Mouse (Mus musculus) lung, postnatal 0 days (tissue): ENCODE results near the gene Lekr1. TPM values are rescaled to one million over a fixed set of nuclear protein-coding genes. Genes with fewer than 3 reads are reported as not detected.

Experiments
- ATAC-seq: fragments of 200-750 bp; cut with Nextera tagmentation; 2 replicates; pipeline ENCODE4 v1.8.0; 2017; ENCODE audit warnings: moderate library complexity
- DNase-seq: peaks from one replicate; pipeline ENCODE4 v3.0.0-alpha.2; 2016; ENCODE audit warnings: low spot score
- H3K27ac ChIP-seq: fragments of 300-500 bp; sonication (generic); 2 replicates; pipeline ENCODE4 v1.5.1; 2014; ENCODE audit warnings: antibody characterized with exemption, mild to moderate bottlenecking, low read length, mixed read lengths
- H3K27me3 ChIP-seq: fragments of 300-500 bp; sonication (generic); replicated peaks from 2 replicates; pipeline ENCODE4 v1.6.1; 2014; ENCODE audit warnings: low read length, mixed read lengths; ENCODE audit not compliant: insufficient read depth
- H3K36me3 ChIP-seq: fragments of 300-500 bp; sonication (generic); 2 replicates; pipeline ENCODE4 v1.6.1; 2014; ENCODE audit warnings: low read length, mixed read lengths; ENCODE audit not compliant: insufficient read depth
- H3K4me1 ChIP-seq: fragments of 300-500 bp; sonication (generic); 2 replicates; pipeline ENCODE4 v1.6.1; 2014; ENCODE audit warnings: antibody characterized with exemption, low read depth, low read length, mixed read lengths; ENCODE audit not compliant: insufficient read depth
- H3K4me2 ChIP-seq: fragments of 300-500 bp; sonication (generic); replicated peaks from 2 replicates; pipeline ENCODE4 v1.6.1; 2014; ENCODE audit warnings: low read depth, mild to moderate bottlenecking, low read length, moderate library complexity, mixed read lengths
- H3K4me3 ChIP-seq: fragments of 300-500 bp; sonication (generic); 2 replicates; pipeline ENCODE4 v1.5.1; 2014; ENCODE audit warnings: low read depth, low read length
- H3K9ac ChIP-seq: fragments of 300-500 bp; sonication (generic); replicated peaks from 2 replicates; pipeline ENCODE4 v1.6.1; 2014; ENCODE audit warnings: low read depth, mild to moderate bottlenecking
- H3K9me3 ChIP-seq: fragments of 300-500 bp; sonication (generic); 2 replicates; pipeline ENCODE4 v1.6.1; 2016; ENCODE audit warnings: low read length, mixed read lengths
- CTCF ChIP-seq: IDR thresholded peaks from 2 replicates; pipeline ENCODE4 v1.5.1; 2016; ENCODE audit warnings: antibody characterized with exemption, mild to moderate bottlenecking
- EP300 ChIP-seq: IDR thresholded peaks from 2 replicates; pipeline ENCODE4 v1.6.1; 2016; ENCODE audit warnings: antibody characterized with exemption, mild to moderate bottlenecking, control low read depth
- WGBS: fragments of 180-500 bp; shearing (Covaris S2); extraction: QIAGEN DNeasy Blood & Tissue Kit; methylation state at CpG from one replicate; pipeline ENCODE4 v1.1.7; 2014; 5-methylcytosine and 5-hydroxymethylcytosine counted together
- polyA plus RNA-seq: library from polyadenylated mRNA; unstranded; fragments of >200 nt; fragmentation: Nextera tagmentation; extraction: Ambion mirVana; gene quantifications from 2 replicates; pipeline ENCODE4 v1.2.1, GENCODE M21; 2015

Lekr1 gene
- 4.3 and 6.4 TPM in 2 replicates for polyA plus RNA-seq

DNA sequence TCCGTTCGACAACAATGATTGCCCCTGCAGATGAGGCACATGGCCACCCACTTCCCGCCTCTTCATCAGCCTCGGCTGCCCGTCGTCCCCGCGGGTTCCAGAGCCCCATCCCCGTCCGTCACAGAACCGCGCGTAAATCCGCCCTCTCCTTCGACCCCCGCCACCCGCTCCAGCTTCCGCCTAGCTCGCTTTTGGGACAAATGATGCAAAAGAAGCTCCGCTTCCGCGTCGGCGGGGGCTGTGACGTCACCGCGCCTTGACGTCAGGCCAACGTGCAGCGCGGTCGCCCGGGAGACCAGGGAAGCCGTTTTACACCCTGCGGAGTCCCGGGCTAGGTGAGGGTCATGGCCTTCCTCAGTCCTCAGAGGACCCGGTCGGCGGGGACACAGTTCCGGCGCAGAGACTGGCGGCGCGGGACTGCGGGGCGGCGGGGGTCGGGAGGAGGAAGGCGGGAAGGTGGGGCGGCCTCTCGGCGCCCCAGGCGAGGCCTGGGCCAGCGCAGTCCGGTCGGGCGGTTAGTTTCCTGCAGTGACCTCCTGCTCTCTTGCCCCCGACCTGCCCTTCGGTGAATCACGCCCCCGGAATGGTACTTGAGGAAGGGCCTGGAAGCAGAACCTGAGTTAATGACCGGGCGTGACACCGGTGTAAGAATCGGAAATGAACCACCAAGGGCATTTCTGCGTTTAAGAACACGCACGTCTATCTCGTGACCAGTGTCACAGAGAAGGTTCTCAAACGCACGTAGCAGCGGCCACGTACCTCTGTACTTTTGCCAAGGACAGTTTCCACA is at the start of gene Lekr1:
TSS of gene Lekr1 (plus strand) at position 252 of the 790 bp plus-strand sequence.
- DNase-seq (peak; percentile 91), ATAC-seq (peak; percentile 97)
- Histone ChIP-seq H3K4me1 (0 out of 2 replicates have a peak, but pooled peaks cover 4% of the 10 kb centered on the region), H3K36me3 (no peaks in the 10 kb centered on the region), H3K9me3 (no peaks in the 10 kb centered on the region), H3K4me3 (peak within 1 kb of the TSS; percentile 71), H3K27me3 (no peaks in the 10 kb centered on the region), H3K9ac (peak within 1 kb of the TSS; percentile 44), H3K27ac (peak within 1 kb of the TSS; percentile 85), H3K4me2 (peak within 1 kb of the TSS; percentile 90)
- under 1% methylated on average over 65 of the region's 73 CpGs for WGBS
- TF ChIP-seq CTCF, result no peak
- TF ChIP-seq EP300, result peak; percentile 26; the same call in 1 of the 2 replicates

DNA sequence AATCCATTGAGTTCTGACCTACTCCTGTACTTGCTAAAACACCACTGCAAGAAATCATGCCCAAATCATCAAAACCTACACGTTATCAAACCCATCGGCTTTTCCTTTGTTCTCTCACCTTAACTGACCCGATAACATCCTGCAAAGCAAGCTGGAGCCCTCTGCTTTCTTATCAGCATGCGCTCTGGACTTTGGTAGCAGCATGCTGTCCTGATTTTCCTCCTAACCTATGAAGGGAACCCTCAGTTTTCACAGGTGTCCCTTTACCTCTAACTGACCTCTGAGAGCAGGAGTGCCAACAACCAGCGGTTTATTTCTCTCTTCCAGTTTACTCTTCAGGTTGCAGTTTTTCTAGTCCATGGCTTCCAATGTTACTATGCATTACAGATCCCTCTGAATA is 48.5 kb upstream of the Lekr1 start:
- no peak for DNase-seq
- TF ChIP-seq EP300, result no peak
- no peak for TF ChIP-seq CTCF
- Histone ChIP-seq H3K4me2 (no peak overlapping the region), H3K4me3 (no peak overlapping the region), H3K27ac (no peak overlapping the region), H3K27me3 (no peaks in the 10 kb centered on the region), H3K4me1 (no peaks in the 10 kb centered on the region; the same call in 1 of the 2 replicates), H3K9me3 (no peaks in the 10 kb centered on the region), H3K9ac (no peak overlapping the region), H3K36me3 (no peaks in the 10 kb centered on the region)
- 51% methylated on average over 5 of the region's 5 CpGs for WGBS
- no peak for ATAC-seq

DNA sequence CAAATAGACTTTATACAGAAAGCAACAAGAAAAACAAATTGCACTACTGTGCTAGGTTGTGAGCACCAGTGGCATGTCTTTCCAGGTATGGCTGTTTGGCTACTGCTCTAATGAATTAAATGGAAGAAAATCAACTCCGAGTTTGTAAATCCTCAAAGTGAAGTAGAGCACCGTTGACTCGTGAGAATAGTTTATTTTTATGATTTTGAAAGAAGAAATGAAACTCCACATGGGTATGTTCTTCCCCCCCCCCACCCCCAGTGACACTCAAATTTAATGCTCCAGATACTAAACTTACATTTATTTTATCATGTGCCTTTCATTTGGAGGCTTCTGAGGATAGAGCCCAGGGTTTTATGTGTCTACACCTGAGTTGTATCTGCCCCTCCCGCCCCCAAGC is 46.7 kb upstream of the Lekr1 start:
- WGBS, result 74% methylated on average over 4 of the region's 4 CpGs
- Histone ChIP-seq H3K36me3 (no peaks in the 10 kb centered on the region), H3K4me1 (no peaks in the 10 kb centered on the region), H3K9ac (no peak overlapping the region), H3K4me2 (no peak overlapping the region), H3K27ac (no peak overlapping the region), H3K9me3 (no peaks in the 10 kb centered on the region), H3K27me3 (no peaks in the 10 kb centered on the region), H3K4me3 (no peak overlapping the region)
- DNase-seq (no peak), ATAC-seq (no peak)
- TF ChIP-seq EP300 (no peak), CTCF (no peak)

GRCm38 (mm10) chr3:65623057-65623456 is 43.0 kb upstream of the Lekr1 start:
- no peak for DNase-seq
- Histone ChIP-seq H3K27me3 (no peaks in the 10 kb centered on the region), H3K4me3 (no peak overlapping the region), H3K9ac (no peak overlapping the region), H3K4me1 (no peaks in the 10 kb centered on the region), H3K4me2 (no peak overlapping the region), H3K36me3 (no peaks in the 10 kb centered on the region), H3K27ac (no peak overlapping the region), H3K9me3 (no peaks in the 10 kb centered on the region)
- no peak for TF ChIP-seq EP300
- no peak for TF ChIP-seq CTCF
- no peak for ATAC-seq
- WGBS, result 92% methylated on average over 6 of the region's 6 CpGs

DNA sequence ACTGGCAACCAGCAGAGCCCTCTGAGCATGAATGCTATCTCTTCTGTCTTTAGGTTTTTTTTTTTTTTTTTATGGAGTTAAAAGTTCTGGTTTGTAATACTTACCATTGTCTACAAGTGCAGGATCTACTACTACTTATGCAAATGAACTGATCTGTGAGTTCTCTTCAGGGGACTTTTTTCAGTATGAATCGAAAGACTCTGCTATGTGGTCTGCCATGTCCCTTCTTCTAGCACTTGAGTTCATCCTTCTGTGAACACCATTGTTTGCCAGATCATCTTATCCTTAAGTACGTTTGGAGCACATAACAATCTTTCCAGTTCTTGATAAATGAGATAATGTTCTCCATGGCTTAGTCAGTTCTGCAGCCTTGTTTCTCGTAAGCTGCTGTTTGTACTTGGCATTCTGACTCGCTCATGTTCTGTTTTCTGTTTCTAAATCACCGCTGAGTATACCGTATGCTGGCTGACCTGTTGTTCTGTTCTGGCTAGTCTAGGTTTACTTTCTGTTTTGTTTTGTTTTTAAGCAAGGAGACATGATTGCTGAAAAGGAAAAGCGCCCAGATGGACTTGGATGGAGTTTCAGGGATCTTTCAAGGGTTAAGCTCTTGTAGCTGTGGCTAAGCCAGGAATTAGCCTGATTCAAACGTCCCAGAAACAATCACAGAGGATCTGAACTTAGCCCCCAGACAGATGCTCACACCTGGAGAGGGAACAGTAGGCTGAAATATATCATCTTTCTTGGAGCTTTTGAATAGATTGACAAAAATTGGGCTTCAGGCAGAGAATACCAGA is 40.3 kb upstream of the Lekr1 start:
- Histone ChIP-seq H3K4me1 (no peaks in the 10 kb centered on the region), H3K9me3 (no peaks in the 10 kb centered on the region), H3K4me2 (no peak overlapping the region; the same call in 1 of the 2 replicates), H3K36me3 (no peaks in the 10 kb centered on the region), H3K27ac (no peak overlapping the region), H3K27me3 (no peaks in the 10 kb centered on the region), H3K9ac (no peak overlapping the region), H3K4me3 (no peak overlapping the region)
- DNase-seq (peak; percentile 30), ATAC-seq (peak; percentile 43; the same call in 1 of the 2 replicates)
- WGBS, result 47% methylated on average over 8 of the region's 8 CpGs
- TF ChIP-seq EP300, result no peak
- no peak for TF ChIP-seq CTCF

DNA sequence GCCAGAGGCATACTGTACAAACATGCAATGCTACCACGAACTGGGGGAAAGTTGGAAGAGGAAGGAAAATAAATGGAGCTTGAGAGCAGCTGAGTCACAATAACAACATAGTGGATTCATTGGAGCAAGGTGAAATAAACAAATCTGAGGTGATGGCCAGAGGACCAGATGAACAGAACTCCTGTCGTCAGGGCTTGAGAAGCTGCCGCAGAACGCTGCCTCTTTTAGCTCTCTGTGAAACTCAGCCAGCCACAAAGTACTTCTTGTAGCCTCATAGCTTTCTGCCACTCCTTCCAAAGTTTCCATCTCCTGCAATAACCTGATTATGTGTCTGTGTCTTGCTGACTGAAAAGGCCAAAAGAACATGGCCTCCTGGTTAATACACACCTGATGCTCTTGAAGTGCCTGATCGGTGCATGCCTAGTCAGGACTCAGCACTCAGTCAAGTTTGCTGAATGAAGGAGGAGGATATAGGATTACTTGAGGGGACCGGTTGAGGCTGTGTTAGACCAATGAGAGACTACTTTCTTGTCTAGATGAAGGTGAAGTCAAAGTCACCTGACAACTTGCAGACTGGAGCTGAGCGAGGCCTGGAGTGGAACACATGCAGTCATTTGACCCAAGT is 39.6 kb upstream of the Lekr1 start:
- H3K4me1 ChIP-seq, result no peaks in the 10 kb centered on the region
- no peak overlapping the region for H3K9ac ChIP-seq
- no peak overlapping the region for H3K4me3 ChIP-seq
- H3K27me3 ChIP-seq, result no peaks in the 10 kb centered on the region
- H3K9me3 ChIP-seq, result no peaks in the 10 kb centered on the region
- TF ChIP-seq CTCF (no peak), EP300 (no peak)
- no peak overlapping the region for H3K27ac ChIP-seq
- DNase-seq, result no peak
- no peak for ATAC-seq
- no peak overlapping the region for H3K4me2 ChIP-seq
- no peaks in the 10 kb centered on the region for H3K36me3 ChIP-seq
- 66% methylated on average over 7 of the region's 7 CpGs for WGBS
